Mouse (Mus musculus): ENCODE data around the gene 2210407C18Rik. TPM values are rescaled to one million over a fixed set of nuclear protein-coding genes. Genes with fewer than 3 reads are reported as not detected.

The 2210407C18Rik gene
- total RNA-seq (2021) = 10 to 100 TPM in 1 of 2 experiments, 1 to 10 TPM in 1; 8.1 to 18.7 TPM

- no peak for DNase-seq (ENCODE audit: low spot score)
- intact Hi-C loops (cut with DNase I) = loop anchor here (2.0 kb wide), 1 partner anchor 15 kb away; no protein-coding TSS in a partner anchor
These were observed at the start of gene 2210407C18Rik for GRCm38 (mm10) chr11:58615975-58616374. 2210407C18Rik (minus strand) TSS chr11:58616075.

DNA sequence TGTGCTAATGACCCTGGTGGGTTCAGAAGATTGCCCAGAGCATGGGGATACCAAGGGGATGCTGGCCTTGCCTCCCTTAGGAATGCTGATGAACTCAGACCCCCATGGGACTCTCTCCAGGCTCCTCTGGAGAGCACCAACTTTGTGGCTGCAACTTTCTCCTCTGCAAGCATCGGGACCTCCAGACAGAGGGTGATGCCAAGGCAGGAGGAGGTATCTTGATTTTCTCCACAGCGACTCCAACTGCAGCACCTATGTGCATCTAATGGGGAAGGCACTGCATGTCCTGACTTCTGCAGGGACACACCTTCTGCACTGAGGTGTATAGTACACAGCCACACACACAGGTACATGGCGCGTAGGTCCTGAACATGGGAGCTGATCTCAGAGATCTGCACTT, 42.7 kb upstream of the 2210407C18Rik start, which contains the start of gene Olfr322:
Olfr322 (plus strand) TSS at position 187 of the 400 bp plus-strand sequence.
- intact Hi-C loops (cut with DNase I) = no loop called here
- no peak for DNase-seq (ENCODE audit: low spot score)

GRCm38 (mm10) chr11:58655151-58655550, 39.3 kb upstream of the 2210407C18Rik start:
- no peak for DNase-seq (ENCODE audit: low spot score)
- intact Hi-C loops (cut with DNase I) = no loop called here

GRCm38 (mm10) chr11:58643350-58643749, 27.5 kb upstream of the 2210407C18Rik start:
- intact Hi-C loops (cut with DNase I) = no loop called here
- no peak for DNase-seq (ENCODE audit: low spot score)

GRCm38 (mm10) chr11:58641638-58642358, 25.9 kb upstream of the 2210407C18Rik start:
- intact Hi-C loops (cut with DNase I) = no loop called here
- DNase-seq (ENCODE audit: low spot score) = no peak

DNA sequence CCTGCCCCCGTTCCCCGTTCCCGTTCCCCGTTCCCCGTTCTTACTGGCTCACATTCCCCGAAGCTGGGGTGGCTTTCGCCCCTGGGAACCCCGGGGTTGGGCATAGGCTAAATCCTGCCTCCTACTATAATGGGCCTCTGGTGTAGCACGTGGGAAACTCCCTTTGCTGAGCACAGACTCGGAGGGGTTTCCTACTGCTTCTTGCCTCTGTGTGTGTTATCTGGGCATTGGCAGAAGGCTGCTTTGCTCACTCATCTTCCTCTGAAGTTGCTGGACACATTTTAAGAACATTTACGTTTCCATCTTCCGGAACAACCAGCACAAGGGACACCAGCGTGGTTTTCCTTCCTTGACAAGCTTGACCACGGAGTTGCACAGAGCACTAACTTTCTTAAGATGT, 25.2 kb upstream of the 2210407C18Rik start:
- intact Hi-C loops (cut with DNase I) = no loop called here
- no peak for DNase-seq (ENCODE audit: low spot score)

DNA sequence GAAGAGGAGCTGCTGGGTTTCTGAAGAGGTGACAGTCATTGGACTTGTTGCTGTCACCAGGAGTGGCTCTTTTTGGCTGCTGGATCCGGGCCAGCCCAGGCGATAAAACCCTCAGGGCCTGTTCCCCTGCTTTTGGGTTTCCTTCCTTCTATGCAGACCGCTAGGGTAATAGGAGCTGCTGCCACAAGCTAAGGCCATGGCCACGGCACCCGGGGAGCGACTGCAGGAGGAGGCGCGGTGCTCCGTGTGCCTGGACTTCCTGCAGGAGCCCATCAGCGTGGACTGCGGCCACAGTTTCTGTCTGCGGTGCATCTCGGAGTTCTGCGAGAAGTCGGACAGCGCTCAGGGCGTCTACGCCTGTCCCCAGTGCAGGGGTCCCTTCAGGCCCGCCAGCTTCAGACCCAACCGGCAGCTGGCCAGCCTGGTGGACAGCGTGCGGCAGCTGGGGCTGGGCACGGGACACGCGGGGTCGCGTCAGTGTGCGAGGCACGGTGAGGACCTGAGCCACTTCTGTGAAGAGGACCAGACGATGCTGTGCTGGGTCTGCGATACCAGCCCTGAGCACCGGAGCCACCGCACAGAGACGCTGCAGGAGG, 24.5 kb upstream of the 2210407C18Rik start, which contains the start of gene Trim58:
Trim58 (plus strand) TSS at position 194 of the 596 bp plus-strand sequence.
- DNase-seq (ENCODE audit: low spot score) = no peak
- intact Hi-C loops (cut with DNase I) = no loop called here

GRCm38 (mm10) chr11:58638176-58638701, 22.4 kb upstream of the 2210407C18Rik start:
- DNase-seq (ENCODE audit: low spot score) = no peak
- intact Hi-C loops (cut with DNase I) = loop anchor here (5.0 kb wide), 2 partner anchors 136 to 401 kb away; partner anchors contain the start of gene Olfr331

DNA sequence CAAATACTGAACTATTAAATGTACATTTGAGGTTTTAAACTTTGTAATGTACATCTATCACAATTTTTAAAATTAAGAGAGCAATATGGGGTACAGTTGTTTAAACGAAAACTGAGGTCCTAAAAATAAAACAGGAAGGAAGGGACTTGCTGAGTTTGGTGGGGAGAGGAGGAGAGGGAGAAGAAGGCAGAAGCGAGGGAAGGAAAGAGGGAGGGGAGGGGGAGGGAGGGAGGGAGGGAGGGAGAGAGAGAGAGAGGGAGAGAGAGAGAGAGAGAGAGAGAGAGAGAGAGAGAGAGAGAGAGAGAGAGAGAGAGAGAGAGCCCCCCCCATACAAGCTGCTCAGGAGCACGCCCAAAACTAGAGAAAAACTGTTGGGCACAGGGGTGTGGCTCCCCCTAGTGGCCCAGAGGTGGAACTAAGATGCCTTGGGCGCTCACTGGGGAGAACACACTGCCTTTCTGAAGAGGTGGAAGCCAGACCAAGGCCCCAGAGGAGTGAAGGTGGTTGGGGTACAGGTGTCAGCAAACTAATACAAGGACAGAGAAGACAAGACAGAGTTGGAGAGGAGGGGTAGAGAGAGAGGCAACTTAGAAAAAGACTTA, 20.6 kb upstream of the 2210407C18Rik start:
- intact Hi-C loops (cut with DNase I) = loop anchor here (1.0 to 5.0 kb wide), 3 partner anchors 134 to 399 kb away; partner anchors contain the start of gene Olfr331
- no peak for DNase-seq (ENCODE audit: low spot score)

GRCm38 (mm10) chr11:58634878-58635277, 19.0 kb upstream of the 2210407C18Rik start:
- intact Hi-C loops (cut with DNase I) = loop anchor here (5.0 kb wide), 2 partner anchors 133 to 398 kb away; partner anchors contain the start of gene Olfr331
- no peak for DNase-seq (ENCODE audit: low spot score)

- no peak for DNase-seq (ENCODE audit: low spot score)
- intact Hi-C loops (cut with DNase I) = no loop called here
These were observed 14.5 kb upstream of the 2210407C18Rik start, which contains the start of gene Olfr323 for GRCm38 (mm10) chr11:58630401-58630800. Olfr323 (minus strand) TSS chr11:58630501.

- intact Hi-C loops (cut with DNase I) = no loop called here
- no peak for DNase-seq (ENCODE audit: low spot score)
These were observed 10.3 kb upstream of the 2210407C18Rik start for GRCm38 (mm10) chr11:58626146-58626545.

DNA sequence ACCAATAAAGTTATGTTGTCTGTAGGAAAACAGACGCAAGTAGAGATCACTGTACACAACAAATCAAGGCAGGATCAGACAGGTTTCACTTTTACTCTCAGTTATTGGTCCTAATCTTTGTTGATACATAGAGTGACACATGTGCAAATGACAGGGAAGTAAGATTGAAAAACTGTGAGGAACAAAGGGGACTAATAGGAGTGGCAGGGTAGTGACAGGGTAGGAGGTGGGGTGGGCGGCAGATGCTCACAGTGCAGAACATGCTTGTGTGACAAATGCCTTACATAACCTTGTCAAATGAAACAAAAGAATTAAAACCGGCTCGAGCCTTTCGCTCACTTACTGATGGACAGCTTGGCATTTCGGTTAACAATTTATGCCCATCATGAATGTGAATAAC, 2.9 kb upstream of the 2210407C18Rik start:
- intact Hi-C loops (cut with DNase I) = no loop called here
- no peak for DNase-seq (ENCODE audit: low spot score)

- DNase-seq (ENCODE audit: low spot score) = no peak
- intact Hi-C loops (cut with DNase I) = no loop called here
These were observed 2.5 kb upstream of the 2210407C18Rik start for GRCm38 (mm10) chr11:58618369-58618768.

DNA sequence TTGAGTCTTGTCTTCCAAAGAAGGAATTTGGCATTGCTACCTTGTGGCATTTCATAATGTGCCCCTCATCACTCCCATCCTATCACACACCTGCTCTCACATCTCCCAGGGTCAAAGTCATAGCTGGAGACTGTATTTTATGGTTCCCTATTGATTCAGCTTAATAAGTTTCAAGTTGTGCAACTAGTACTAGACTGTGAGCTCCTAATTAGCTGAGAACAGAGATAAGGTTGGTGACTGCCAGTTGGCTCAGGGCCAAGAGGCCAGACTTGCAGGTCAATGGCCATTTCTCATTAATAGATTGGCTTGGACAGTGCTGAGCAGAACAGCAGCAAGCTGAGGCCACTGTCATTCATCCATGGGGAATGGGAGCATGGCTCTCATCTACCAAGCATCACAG, 1.3 kb downstream of the 2210407C18Rik start:
- no peak for DNase-seq (ENCODE audit: low spot score)
- intact Hi-C loops (cut with DNase I) = no loop called here

DNA sequence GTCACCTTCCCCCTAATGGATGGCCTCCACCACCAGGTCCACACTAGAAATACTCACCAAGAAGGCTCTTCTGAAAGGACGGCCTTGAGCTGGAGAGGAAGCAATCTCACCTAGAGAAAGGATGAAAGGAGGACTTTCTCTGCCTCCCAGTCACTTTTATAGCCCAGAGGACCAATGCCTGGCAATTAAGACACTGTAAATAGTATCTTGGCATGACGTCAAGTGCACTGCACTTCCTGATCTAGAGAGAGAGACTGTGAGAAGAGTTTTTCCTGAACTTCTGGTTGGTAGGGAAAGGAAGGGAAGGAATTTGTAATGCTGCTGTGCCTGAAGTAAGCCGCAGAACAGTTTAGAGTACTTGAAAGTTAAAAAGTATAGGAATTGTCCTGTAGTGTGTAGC, 2.5 kb downstream of the 2210407C18Rik start:
- intact Hi-C loops (cut with DNase I) = no loop called here
- no peak for DNase-seq (ENCODE audit: low spot score)

GRCm38 (mm10) chr11:58607030-58607429, 8.8 kb downstream of the 2210407C18Rik start:
- DNase-seq (ENCODE audit: low spot score) = no peak
- intact Hi-C loops (cut with DNase I) = no loop called here

GRCm38 (mm10) chr11:58606177-58606919, 9.5 kb downstream of the 2210407C18Rik start:
- intact Hi-C loops (cut with DNase I) = no loop called here
- no peak for DNase-seq (ENCODE audit: low spot score)

DNA sequence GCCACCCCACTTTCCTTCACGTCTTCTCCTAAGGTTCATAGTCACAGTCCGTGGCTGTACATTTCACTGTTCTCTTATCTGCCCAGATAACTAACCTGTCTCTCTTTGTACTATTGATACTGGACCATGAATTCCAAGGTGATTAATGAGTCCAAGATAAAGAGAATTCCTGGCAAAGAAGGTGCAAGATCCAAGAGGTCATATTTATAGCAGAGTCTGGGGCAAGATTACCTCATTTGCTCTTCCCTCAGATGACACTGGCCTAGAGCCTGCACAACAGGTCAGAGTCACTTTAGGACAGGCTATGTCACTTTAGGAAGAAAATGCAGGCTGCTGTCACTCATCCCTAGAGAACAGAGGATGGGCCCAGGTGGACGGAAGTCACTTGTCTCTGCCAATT, 10.6 kb downstream of the 2210407C18Rik start:
- DNase-seq (ENCODE audit: low spot score) = no peak
- intact Hi-C loops (cut with DNase I) = no loop called here

- intact Hi-C loops (cut with DNase I) = no loop called here
- DNase-seq (ENCODE audit: low spot score) = no peak
These were observed 11.2 kb downstream of the 2210407C18Rik start for GRCm38 (mm10) chr11:58604688-58605087.

All from heart, postnatal 25 days (tissue).